ENCODE assay signal across 11 mouse cellular contexts in genomic region chr11:86016242-86016641, GRCm38 (mm10).
"Had no signal": no experiment of that assay in that cellular context is flagged by ENCODE, and none has a peak within 500 bp of the region (broad histone marks: within the 10 kb centered on the region; RNA-seq: fewer than 3 reads in every experiment).

No protein-coding gene starts in this region.

- ATAC-seq: inflammation-experienced regulatory T-cells, adult 6 months; intestine, postnatal 0 days; midbrain, embryonic 16.5 days had no signal

- H3K27ac ChIP-seq: hindbrain, embryonic 15.5 days; liver, embryonic 14.5 days; lung, embryonic 15.5 days; midbrain, embryonic 12.5 days had no signal

- H3K4me3 ChIP-seq: hindbrain, embryonic 15.5 days; lung, embryonic 15.5 days; midbrain, embryonic 12.5 days had no signal

- H3K9ac ChIP-seq: hindbrain, embryonic 15.5 days; liver, embryonic 14.5 days; lung, embryonic 15.5 days; midbrain, embryonic 12.5 days had no signal

- DNase-seq: kidney, adult 9 months; kidney, postnatal 25 days; right cerebral cortex, postnatal 14 days; thymus, postnatal 36 days had no signal

- H3K4me2 ChIP-seq: hindbrain, embryonic 15.5 days; lung, embryonic 15.5 days; midbrain, embryonic 12.5 days had no signal

- H3K9me3 ChIP-seq: hindbrain, embryonic 15.5 days; lung, embryonic 15.5 days; midbrain, embryonic 12.5 days had no signal

- H3K27me3 ChIP-seq: hindbrain, embryonic 15.5 days; lung, embryonic 15.5 days; midbrain, embryonic 12.5 days had no signal

- H3K4me1 ChIP-seq: hindbrain, embryonic 15.5 days; midbrain, embryonic 12.5 days had no signal

- H3K36me3 ChIP-seq: hindbrain, embryonic 15.5 days; lung, embryonic 15.5 days; midbrain, embryonic 12.5 days had no signal
